24 mouse cellular contexts compared by ENCODE assay signal in the genomic region with DNA sequence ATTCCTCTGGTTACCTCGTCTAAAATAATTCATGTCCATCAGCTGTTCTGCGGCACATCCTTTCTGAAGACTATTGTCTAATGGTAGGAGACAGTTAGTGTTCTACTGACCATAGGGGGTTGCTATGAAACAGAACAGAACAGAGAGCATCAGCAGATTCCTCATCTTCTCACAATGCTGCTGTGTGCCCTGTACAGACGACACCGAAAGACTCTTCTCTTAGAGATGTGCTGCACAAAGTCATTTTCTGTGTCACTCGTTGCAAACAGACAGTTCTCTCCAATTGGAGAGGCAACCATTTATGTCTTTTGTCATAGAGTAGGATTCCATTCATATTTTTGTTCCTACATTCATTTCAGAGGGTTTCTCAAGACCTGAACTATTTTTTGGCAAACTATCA. TPM values are rescaled to one million over a fixed set of nuclear protein-coding genes. Genes with fewer than 3 reads are reported as not detected.
DNase-seq lines count a peak whose midpoint lies in the region; ATAC-seq and TF ChIP-seq lines count a peak whose summit lies in the region.
"Had no signal": no experiment of that assay in that cellular context is flagged by ENCODE, and none has a peak within 500 bp of the region (broad histone marks: within the 10 kb centered on the region; RNA-seq: fewer than 3 reads in every experiment).

4933402D24Rik (minus strand) TSS at position 101 of the 400 bp plus-strand sequence.

- peak within 1 kb of the TSS; percentile 76 for H3K27ac ChIP-seq in forebrain, postnatal 0 days (ENCODE audit: low read depth, low read length)
- no peak within 1 kb of the TSS for H3K27ac ChIP-seq in forebrain, embryonic 14.5 days (ENCODE audit: low read depth, low read length)
- peak within 1 kb of the TSS; percentile 74 for H3K27ac ChIP-seq in midbrain, embryonic 16.5 days (ENCODE audit: low read length)
- H3K27ac ChIP-seq in midbrain, embryonic 10.5 days (replicated peaks): no peak within 1 kb of the TSS
- peak within 1 kb of the TSS; percentile 63 for H3K27ac ChIP-seq in embryonic facial prominence, embryonic 15.5 days (replicated peaks)
- H3K27ac ChIP-seq: heart, embryonic 10.5 days; neural tube, embryonic 12.5 days had no signal

- H3K4me2 ChIP-seq in forebrain, postnatal 0 days (ENCODE audit: low read depth): no peak within 1 kb of the TSS
- no peak within 1 kb of the TSS for H3K4me2 ChIP-seq in forebrain, embryonic 14.5 days (ENCODE audit: low read length)
- no peak within 1 kb of the TSS for H3K4me2 ChIP-seq in midbrain, embryonic 16.5 days (ENCODE audit: low read length)
- H3K4me2 ChIP-seq in embryonic facial prominence, embryonic 15.5 days (replicated peaks): peak within 1 kb of the TSS; percentile 24; the same call in 1 of the 2 replicates
- H3K4me2 ChIP-seq: neural tube, embryonic 12.5 days had no signal

- no peak within 1 kb of the TSS for H3K4me3 ChIP-seq in forebrain, postnatal 0 days (ENCODE audit: low read depth, low read length)
- no peak within 1 kb of the TSS for H3K4me3 ChIP-seq in forebrain, embryonic 14.5 days (ENCODE audit: low read depth, low read length)
- no peak within 1 kb of the TSS for H3K4me3 ChIP-seq in midbrain, embryonic 16.5 days (ENCODE audit: low read depth, low read length)
- H3K4me3 ChIP-seq in midbrain, embryonic 10.5 days: no peak within 1 kb of the TSS
- H3K4me3 ChIP-seq in embryonic facial prominence, embryonic 15.5 days (replicated peaks): no peak within 1 kb of the TSS
- H3K4me3 ChIP-seq: heart, embryonic 10.5 days; neural tube, embryonic 12.5 days had no signal

- no peak for DNase-seq in forebrain, postnatal 0 days
- DNase-seq in forebrain, embryonic 14.5 days (ENCODE audit: low spot score): no peak
- DNase-seq in midbrain, embryonic 10.5 days (ENCODE audit: low spot score): no peak
- no peak for DNase-seq in frontal cortex, postnatal 25 days (ENCODE audit: low spot score in 2 of 2)
- no peak for DNase-seq in cerebellum, adult 11 months
- DNase-seq: adrenal gland, postnatal 25 days; cerebellum, adult 11-12 months; cerebellum, postnatal 14 days; embryo, embryonic 11 days; kidney, adult 8-10 months; kidney, postnatal 36 days; layer of hippocampus, adult 9-11 months; liver, postnatal 0 days; lung, postnatal 14 days; thymus, postnatal 36 days had no signal

- no peaks in the 10 kb centered on the region for H3K27me3 ChIP-seq in forebrain, postnatal 0 days (ENCODE audit: insufficient read depth, low read length)
- no peaks in the 10 kb centered on the region for H3K27me3 ChIP-seq in forebrain, embryonic 14.5 days (replicated peaks; ENCODE audit: control insufficient read depth, insufficient read depth, low read length)
- no peaks in the 10 kb centered on the region for H3K27me3 ChIP-seq in midbrain, embryonic 16.5 days (ENCODE audit: control insufficient read depth, insufficient read depth, low read depth, low read length)
- H3K27me3 ChIP-seq in midbrain, embryonic 10.5 days (ENCODE audit: low read depth, poor library complexity, severe bottlenecking): no peaks in the 10 kb centered on the region
- H3K27me3 ChIP-seq in embryonic facial prominence, embryonic 15.5 days: no peaks in the 10 kb centered on the region
- H3K27me3 ChIP-seq: CH12.LX; neural tube, embryonic 12.5 days had no signal

- ATAC-seq in forebrain, postnatal 0 days: no peak
- ATAC-seq in forebrain, embryonic 14.5 days: no peak
- ATAC-seq in midbrain, embryonic 16.5 days: no peak
- no peak for ATAC-seq in embryonic facial prominence, embryonic 15.5 days (ENCODE audit: insufficient number of reproducible peaks, low FRiP score, low TSS enrichment, low read depth)
- ATAC-seq: liver, postnatal 0 days had no signal

- H3K36me3 ChIP-seq in forebrain, postnatal 0 days (ENCODE audit: insufficient read depth): no peaks in the 10 kb centered on the region
- no peaks in the 10 kb centered on the region for H3K36me3 ChIP-seq in forebrain, embryonic 14.5 days (ENCODE audit: control insufficient read depth, insufficient read depth, low read length)
- H3K36me3 ChIP-seq in midbrain, embryonic 16.5 days (ENCODE audit: control insufficient read depth, insufficient read depth, low read length): no peaks in the 10 kb centered on the region
- no peaks in the 10 kb centered on the region for H3K36me3 ChIP-seq in midbrain, embryonic 10.5 days
- H3K36me3 ChIP-seq in embryonic facial prominence, embryonic 15.5 days: no peaks in the 10 kb centered on the region
- H3K36me3 ChIP-seq: heart, embryonic 10.5 days; neural tube, embryonic 12.5 days had no signal

- peaks cover 32% of the 10 kb centered on the region for H3K4me1 ChIP-seq in forebrain, postnatal 0 days (ENCODE audit: insufficient read depth)
- H3K4me1 ChIP-seq in forebrain, embryonic 14.5 days (ENCODE audit: control insufficient read depth, insufficient read depth, low read length): peaks cover 20% of the 10 kb centered on the region
- peaks cover 38% of the 10 kb centered on the region for H3K4me1 ChIP-seq in midbrain, embryonic 16.5 days (ENCODE audit: control insufficient read depth, insufficient read depth, low read length)
- H3K4me1 ChIP-seq in midbrain, embryonic 10.5 days: peaks cover 29% of the 10 kb centered on the region
- peaks cover 21% of the 10 kb centered on the region for H3K4me1 ChIP-seq in embryonic facial prominence, embryonic 15.5 days
- H3K4me1 ChIP-seq: heart, embryonic 10.5 days had no signal

- TF ChIP-seq CTCF in forebrain, postnatal 0 days (IDR thresholded peaks at IDR 0.05; ENCODE audit: low read depth): no peak

- H3K9me3 ChIP-seq in forebrain, postnatal 0 days (ENCODE audit: low read length): no peaks in the 10 kb centered on the region
- H3K9me3 ChIP-seq in forebrain, embryonic 14.5 days (replicated peaks; ENCODE audit: control insufficient read depth, low read length): no peaks in the 10 kb centered on the region
- H3K9me3 ChIP-seq in midbrain, embryonic 16.5 days (replicated peaks; ENCODE audit: control insufficient read depth, low read length, poor library complexity, severe bottlenecking): no peaks in the 10 kb centered on the region
- no peaks in the 10 kb centered on the region; the same call in 1 of the 2 replicates for H3K9me3 ChIP-seq in midbrain, embryonic 10.5 days (replicated peaks)
- H3K9me3 ChIP-seq in embryonic facial prominence, embryonic 15.5 days (replicated peaks): no peaks in the 10 kb centered on the region
- H3K9me3 ChIP-seq: heart, embryonic 10.5 days; neural tube, embryonic 12.5 days had no signal

- WGBS in forebrain, postnatal 0 days: 59% methylated on average over 5 of the region's 5 CpGs
- 90% methylated on average over 5 of the region's 5 CpGs for WGBS in forebrain, embryonic 14.5 days
- 69% methylated on average over 5 of the region's 5 CpGs for WGBS in midbrain, embryonic 16.5 days
- WGBS in midbrain, embryonic 10.5 days: 88% methylated on average over 5 of the region's 5 CpGs
- 60% methylated on average over 5 of the region's 5 CpGs for WGBS in embryonic facial prominence, embryonic 15.5 days

- H3K9ac ChIP-seq in forebrain, postnatal 0 days: no peak within 1 kb of the TSS
- no peak within 1 kb of the TSS for H3K9ac ChIP-seq in forebrain, embryonic 14.5 days (ENCODE audit: low read length)
- H3K9ac ChIP-seq in midbrain, embryonic 16.5 days (ENCODE audit: low read depth, low read length): no peak within 1 kb of the TSS
- no peak within 1 kb of the TSS for H3K9ac ChIP-seq in embryonic facial prominence, embryonic 15.5 days
- H3K9ac ChIP-seq: liver, postnatal 0 days; neural tube, embryonic 12.5 days had no signal

RNA-seq across cellular contexts. Expression of gene 4933402D24Rik, which starts in this region (rescaled TPM):
- 0.15 and 0.62 TPM in 2 replicates for total RNA-seq in forebrain, postnatal 0 days (2014; rRNA removed)
- polyA plus RNA-seq in forebrain, postnatal 0 days (2015; fragmentation: Nextera tagmentation; extraction: Ambion mirVana): 0.25 and 0.44 TPM in 2 replicates
- 0.28 and 0.32 TPM in 2 replicates for polyA plus RNA-seq in forebrain, embryonic 14.5 days (2014; fragmentation: Nextera tagmentation; extraction: Ambion mirVana)
- polyA plus RNA-seq in midbrain, embryonic 16.5 days (2015; fragmentation: Nextera tagmentation; extraction: Ambion mirVana): 0.24 and 0.46 TPM in 2 replicates
- polyA plus RNA-seq in midbrain, embryonic 10.5 days (2016; fragmentation: Nextera tagmentation; extraction: Ambion mirVana): 0.12 and 0.27 TPM in 2 replicates
- 0.09 TPM in 2 replicates for polyA plus RNA-seq in embryonic facial prominence, embryonic 15.5 days (2015; fragmentation: Nextera tagmentation; extraction: Ambion mirVana)
- total RNA-seq: adrenal gland, postnatal 25 days; CH12.LX; liver, adult 2 months; megakaryocyte, adult 5-6 weeks; MEL had no signal
- polyA plus RNA-seq: gonadal fat pad, adult 2 months; liver, adult 2 months; liver, postnatal 0 days had no signal

Comparison
In these comparisons a context has a peak if more than half of its experiments do, and no peak if none do; other contexts are left out.
1. H3K27ac ChIP-seq: peak in forebrain, postnatal 0 days (single experiment), midbrain, embryonic 16.5 days (single experiment) and embryonic facial prominence, embryonic 15.5 days (single experiment); none in forebrain, embryonic 14.5 days (single experiment) and midbrain, embryonic 10.5 days (single experiment).